Mouse (Mus musculus) gastrocnemius, postnatal 14 days (tissue): ENCODE data around the gene Gnao1. TPM values are rescaled to one million over a fixed set of nuclear protein-coding genes. Genes with fewer than 3 reads are reported as not detected.
A peak's percentile ranks its signal among the peaks of the same experiment; 100 is the strongest.

Source experiments
- DNase-seq: peaks from one replicate; pipeline ENCODE4 v3.0.0; 2021; ENCODE audit warnings: mixed read lengths
- intact Hi-C: fragments of 180-260 bp; cut with DNase I; formaldehyde crosslinking; loops from one replicate; pipeline ENCODE4 v1.15.1; 2025; ENCODE audit warnings: low total_unique reads
- long read RNA-seq, 2 experiments: library from polyadenylated mRNA; stranded (forward); transcript quantifications; one replicate each; pipeline ENCODE4 v2.0.0; 2021
- total RNA-seq, 2 experiments: library from RNA; stranded (reverse); gene quantifications; 2 replicates each; pipeline ENCODE4 v1.2.3; 2021

Gnao1 gene
- total RNA-seq: 10 to 100 TPM; 11.1 to 11.6 TPM
- long read RNA-seq, experiment 1, partial matches to known transcripts: 0 of 6 reads
- long read RNA-seq, experiment 1, other reads (novel, unspliced or antisense): 1 of 6 reads
- long read RNA-seq, experiment 2, full-length matches to known transcripts: 6 of 6 reads
- long read RNA-seq, experiment 2, partial matches to known transcripts: 0 of 6 reads
- long read RNA-seq, experiment 2, other reads (novel, unspliced or antisense): 0 of 6 reads

DNA sequence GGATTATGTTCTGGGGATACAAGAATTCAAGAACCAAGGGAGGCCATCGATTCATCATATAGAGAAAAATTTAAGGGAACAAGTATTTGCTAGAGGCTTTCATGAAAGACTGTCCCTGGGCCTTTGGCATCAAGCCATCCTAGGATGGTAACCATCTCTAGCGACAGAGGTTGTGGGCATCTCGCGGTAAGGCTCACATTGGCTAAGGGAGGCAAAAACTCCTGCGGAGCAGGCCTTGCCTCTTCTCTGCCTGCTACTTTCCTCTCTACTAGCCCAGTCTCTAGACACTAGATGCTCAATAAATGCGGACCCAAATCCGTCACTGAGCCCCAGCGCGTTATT, at the start of gene Gnao1:
Gene Gnao1, plus strand, starts transcription at position 281 of the 342 bp plus-strand sequence.
- no peak for DNase-seq
- intact Hi-C loops: loop anchor here (10.0 kb wide), 1 partner anchor 115 kb away; no protein-coding TSS in a partner anchor

DNA sequence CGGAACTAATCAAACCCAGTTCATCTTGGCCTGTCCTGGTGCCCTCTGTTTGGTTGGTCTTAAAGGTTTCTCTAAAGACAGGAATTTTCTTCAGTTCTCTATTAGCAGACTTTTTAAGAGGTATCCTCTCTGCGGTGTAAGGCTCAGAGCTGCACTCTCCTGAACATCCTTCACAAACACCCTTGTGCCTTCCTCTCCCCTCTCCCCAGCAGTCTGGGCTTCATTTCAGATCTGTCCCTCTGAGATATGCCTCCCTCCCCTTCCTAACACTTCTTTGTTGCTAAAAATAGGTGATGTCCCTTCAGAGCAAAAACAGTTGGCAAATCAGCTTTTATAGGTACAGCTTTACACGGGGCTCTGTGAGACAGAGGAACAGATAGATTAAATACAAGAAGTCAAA, 32.2 kb upstream of the Gnao1 start:
- DNase-seq: no peak
- intact Hi-C loops: no loop called here

DNA sequence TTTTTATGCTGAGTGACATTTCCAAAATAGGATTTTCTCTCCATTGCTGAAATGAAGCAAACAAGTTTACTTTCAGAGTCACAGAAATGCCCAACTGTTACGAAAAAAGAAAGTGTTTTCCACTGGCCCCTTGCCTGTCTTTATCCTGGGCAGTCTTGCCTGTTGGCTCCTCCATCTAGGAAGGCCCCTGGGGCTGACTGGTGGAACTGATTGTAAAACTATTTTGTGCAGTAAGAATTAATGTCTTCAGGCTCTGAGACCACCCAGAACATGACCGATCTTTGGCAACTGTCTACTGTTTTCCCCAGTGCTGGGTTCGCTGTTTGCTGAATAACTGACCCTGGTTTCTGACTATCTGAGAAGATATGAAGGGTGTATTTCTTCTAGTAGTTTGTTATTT, 540 bp upstream of the Gnao1 start:
- DNase-seq: no peak
- intact Hi-C loops: no loop called here

DNA sequence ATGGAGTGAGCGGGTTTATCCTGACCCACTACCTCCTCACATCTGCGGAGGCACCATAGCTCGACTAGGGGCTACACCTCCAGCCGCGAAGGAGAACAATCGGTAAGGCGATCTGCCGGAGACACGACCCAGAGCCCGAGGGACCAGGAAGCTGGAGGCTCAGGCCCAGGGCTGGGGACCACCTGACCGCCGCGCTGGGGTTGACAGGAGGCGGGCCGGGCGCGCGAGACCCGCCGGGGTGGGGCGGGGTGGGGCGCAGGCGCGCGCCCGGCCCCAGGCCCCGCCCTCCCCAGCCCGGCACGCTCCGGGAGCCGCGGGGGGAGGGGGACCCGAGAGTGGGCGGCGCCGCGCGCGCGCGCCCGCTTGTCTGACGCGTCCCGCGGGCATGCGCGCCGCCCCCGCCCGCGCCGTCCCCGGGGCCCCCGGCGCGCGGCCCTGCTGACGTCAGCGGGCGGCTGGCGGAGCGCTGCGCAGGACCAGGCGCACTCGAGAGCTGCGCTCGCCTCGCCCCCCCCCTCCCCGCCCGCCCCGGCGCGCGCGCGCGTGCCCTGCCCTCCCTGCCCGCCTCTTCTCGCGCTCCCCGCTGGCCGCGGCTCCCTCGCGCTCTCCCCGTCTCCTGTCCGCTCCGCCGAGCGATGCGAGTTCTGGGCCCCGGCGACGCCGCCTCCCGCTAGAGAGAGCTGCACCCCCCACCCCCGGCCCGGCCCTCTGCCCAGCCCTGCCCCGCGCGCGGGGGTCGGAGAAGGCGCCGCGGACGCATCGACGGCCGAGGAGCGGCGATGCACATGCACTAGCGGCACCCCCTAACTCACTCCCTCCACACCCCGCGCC, 477 bp downstream of the Gnao1 start:
- DNase-seq: peak; percentile 85
- intact Hi-C loops: loop anchor here (10.0 kb wide), 1 partner anchor 115 kb away; no protein-coding TSS in a partner anchor

DNA sequence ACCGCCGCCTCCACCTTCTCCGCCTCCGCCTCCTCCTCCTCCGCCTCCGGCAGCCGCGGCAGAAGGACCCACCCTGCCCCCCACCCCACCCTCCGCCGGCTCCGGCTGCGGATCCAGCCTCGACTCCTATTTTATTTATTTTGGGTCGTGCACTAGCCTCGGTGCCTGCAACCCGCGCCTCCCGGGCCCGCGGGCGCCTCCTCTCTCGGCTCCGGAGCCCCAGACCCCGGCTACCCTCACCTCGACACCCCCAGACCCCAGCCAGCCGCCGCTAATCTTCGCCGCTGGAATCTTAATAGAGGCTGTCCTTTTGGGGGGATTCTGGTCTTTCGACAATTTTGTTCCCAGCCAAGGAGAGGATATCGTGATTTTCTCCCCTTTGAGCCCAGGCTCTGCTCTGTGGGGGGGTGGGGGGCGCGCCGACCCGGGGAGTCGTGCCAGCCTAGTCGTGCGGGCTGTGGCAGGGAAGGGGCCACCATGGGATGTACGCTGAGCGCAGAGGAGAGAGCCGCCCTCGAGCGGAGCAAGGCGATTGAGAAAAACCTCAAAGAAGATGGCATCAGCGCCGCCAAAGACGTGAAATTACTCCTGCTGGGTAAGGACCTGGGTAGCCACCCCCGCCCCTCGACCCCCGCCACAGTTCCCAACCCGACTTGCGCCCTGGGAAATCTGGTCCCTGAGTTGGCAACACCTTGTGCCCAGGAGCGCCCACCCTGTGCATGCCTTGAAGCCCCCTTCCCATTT, 1.3 kb downstream of the Gnao1 start:
- intact Hi-C loops: loop anchor here (10.0 kb wide), 1 partner anchor 114 kb away; no protein-coding TSS in a partner anchor
- DNase-seq: no peak

DNA sequence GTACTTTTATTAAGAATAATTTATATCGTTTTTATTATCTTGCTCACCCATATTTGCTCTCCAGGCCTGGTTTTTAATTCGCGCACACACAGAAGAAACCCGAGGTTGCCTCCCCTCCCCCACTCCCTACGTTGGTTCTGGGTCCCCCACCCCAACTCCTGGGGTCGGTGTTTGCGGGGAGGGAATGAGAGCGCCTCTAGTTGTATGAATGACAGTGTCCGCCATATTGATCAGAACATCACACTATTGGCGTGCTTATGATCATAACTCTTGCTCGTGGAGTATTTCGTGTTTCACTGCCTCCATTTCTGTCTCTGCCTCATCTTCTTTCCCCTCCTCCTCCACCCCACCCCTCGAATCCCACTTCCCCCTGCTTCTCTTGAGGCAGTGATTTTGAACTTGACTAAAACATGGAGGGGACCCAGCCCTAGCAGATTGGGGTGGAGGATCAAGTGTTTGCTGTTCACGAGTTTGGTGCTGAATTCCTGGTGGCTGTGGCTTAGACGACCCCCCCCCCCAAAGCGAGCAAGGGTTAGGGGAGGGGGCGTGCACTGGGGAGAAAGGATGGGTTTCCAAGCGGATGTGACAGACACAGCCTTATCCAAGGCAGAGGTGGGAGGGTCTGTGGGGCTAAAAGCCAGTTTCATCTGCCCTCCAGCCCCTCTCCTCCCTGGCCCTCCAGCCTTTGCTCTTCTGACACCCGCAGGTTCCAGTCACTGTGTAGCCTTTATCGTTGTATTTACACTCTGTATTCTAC, 2.1 kb downstream of the Gnao1 start:
- intact Hi-C loops: loop anchor here (10.0 kb wide), 1 partner anchor 113 kb away; no protein-coding TSS in a partner anchor
- no peak for DNase-seq

DNA sequence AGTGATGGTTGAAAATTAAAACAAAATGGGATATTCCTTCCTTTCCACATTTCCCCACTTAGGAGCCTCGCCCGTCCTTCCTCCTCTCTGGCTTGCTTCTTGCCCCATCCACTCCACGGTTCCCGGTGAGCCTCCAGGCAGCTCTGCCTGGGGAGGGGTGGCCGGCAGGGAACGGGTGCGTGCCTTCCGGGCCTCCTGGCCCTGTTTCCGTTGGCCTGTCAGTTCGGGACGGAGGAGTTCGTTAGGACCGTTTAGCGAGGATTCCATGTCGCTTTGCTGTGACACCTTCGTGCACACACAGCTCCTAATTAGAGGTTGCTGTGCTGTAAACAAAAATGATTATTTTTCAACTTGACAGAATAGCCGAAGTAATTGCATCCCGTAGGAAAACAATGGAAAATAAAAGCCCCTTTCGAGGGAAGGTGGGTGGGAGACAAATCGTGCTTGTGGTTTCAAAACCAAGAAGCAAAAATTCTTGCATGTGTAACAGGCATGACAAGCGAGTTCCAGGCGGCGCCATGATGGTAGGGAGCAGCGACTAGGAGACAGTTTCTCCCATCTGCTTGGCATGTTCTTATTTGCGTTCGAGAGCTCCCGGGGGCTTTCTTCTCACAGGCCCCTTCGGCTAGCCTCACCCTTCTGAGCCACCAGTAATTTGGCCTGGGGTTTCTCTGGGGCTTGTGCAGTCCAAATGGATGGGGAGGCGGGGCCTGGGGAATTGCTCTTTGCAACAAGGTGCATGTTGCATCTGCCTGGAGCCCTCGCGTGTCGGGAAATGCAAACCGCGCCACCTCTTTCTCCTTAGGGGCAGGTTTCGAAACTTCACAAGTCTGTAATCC, 3.0 kb downstream of the Gnao1 start:
- DNase-seq: no peak
- intact Hi-C loops: loop anchor here (10.0 kb wide), 1 partner anchor 112 kb away; no protein-coding TSS in a partner anchor

DNA sequence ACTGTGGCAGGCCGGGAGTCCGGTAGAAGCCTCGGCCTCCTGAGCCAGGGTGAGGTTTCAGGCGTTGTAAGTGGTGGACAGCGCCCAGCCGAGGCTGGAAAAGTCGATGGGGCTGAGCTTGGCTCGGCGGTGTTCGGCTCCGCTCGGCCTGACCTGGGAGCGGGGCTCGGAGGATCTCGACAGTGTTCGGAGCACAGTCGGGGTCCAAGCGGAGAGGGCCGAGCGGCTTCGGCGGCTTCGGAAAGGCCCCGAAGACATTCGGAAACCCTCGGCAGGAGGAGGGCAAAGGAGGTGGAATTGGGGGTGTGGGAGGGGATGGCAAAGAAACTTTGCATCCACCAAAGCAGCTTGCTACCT, 3.6 kb downstream of the Gnao1 start:
- intact Hi-C loops: loop anchor here (10.0 kb wide), 1 partner anchor 111 kb away; no protein-coding TSS in a partner anchor
- DNase-seq: peak; percentile 93

DNA sequence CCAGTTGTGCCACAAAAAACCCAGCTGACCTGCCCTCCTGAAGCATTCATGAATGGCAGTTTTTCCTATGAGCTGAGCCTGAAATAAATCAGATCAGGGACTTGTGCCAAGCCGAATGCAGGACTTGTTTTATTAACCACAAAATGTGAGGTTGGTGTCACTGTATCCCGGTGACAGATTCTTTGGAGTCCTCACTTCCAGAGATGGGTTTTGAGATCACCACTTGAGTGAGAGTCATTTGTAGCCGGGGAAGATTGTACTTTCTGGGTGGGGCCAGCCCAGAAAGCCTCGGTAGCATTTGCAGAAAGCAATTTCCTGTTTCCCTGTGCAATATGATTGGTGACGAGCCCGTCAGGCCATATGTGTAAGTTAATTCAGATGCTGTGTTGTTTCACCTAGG, 4.5 kb downstream of the Gnao1 start:
- DNase-seq: no peak

DNA sequence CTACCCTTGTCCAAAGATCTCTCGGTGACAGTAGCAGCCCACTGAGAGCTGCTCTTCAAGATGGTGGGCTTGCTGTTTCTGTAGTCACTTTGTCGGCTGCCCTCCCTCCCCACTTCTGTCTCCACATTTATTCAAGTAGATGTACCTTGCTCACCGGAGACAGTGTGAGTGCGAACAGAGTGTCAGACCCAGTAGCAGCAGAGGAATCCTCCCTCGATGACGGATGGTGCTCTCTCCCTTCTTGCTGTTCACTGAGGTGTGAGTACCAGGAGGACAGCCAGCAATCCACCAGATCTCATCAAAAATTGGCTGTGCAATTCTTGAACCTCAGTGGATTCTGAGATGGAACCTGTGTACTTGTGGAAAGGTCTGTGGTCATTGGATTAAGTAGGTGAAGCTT, 6.5 kb downstream of the Gnao1 start:
- no peak for DNase-seq
- intact Hi-C loops: loop anchor here (10.0 kb wide), 1 partner anchor 109 kb away; no protein-coding TSS in a partner anchor

More for the DNA sequence above, 4.5 kb downstream of the Gnao1 start:
- intact Hi-C loops: loop anchor here (10.0 kb wide), 1 partner anchor 111 kb away; no protein-coding TSS in a partner anchor

DNA sequence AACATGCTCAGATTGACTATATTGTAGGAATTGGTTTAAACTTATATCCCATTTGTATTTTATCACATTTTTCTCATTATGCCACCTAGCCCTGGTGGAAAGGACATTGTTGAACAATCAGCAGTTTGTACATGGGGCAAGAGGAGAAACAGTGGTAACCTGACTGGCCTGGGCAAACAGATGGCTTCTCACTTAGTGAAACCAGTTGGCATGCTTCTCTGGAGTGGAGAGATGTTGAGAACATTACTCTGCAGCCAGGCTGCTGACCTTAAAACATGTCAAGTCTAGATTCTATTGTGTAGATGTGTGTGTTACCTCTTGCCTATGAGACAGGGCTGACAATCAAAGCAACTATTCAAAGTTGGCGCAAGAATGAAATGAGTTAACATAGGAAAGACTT, 7.6 kb downstream of the Gnao1 start:
- intact Hi-C loops: loop anchor here (10.0 kb wide), 1 partner anchor 107 kb away; no protein-coding TSS in a partner anchor
- no peak for DNase-seq

DNA sequence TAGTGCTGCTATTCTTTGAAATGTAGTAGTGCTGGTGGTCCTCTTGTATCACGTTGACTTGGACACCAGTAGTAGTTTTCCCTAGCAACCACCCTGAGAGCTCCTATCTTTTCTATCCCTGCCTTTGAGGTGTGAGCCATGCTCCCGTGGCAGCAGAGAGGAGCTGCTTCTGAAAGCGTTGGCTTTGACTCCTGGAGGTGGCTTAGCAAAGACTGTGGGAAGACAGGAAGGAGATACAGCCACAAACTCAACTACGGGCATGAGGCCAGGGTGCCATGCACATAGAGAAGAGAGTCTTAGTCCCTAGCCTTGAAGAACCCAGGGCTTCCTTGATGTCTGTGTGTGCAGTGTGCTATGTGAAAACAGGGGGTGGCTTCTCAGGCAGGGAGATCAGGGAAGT, 10.2 kb downstream of the Gnao1 start:
- DNase-seq: no peak
- intact Hi-C loops: loop anchor here (10.0 kb wide), 1 partner anchor 105 kb away; no protein-coding TSS in a partner anchor

DNA sequence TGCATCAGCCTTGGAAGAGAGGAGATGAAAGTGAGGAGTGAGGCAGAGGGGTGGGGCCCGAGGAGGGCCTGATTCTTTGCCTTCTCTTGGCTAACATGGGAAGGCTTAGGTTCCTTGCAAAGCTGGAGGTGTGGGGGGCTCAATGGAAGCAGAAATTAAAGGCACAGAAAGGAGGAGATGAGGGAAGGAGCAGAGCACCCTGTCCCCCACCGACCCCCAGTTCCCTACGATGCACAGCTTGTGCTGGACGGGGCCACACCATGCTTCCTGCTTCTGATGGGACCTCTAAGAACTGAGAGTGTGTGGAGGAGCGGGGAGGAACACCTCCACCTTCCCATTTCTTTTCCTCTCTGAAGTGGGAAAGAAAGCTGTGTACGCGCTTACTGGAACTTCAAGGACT, 11.6 kb downstream of the Gnao1 start:
- intact Hi-C loops: no loop called here
- DNase-seq: no peak

DNA sequence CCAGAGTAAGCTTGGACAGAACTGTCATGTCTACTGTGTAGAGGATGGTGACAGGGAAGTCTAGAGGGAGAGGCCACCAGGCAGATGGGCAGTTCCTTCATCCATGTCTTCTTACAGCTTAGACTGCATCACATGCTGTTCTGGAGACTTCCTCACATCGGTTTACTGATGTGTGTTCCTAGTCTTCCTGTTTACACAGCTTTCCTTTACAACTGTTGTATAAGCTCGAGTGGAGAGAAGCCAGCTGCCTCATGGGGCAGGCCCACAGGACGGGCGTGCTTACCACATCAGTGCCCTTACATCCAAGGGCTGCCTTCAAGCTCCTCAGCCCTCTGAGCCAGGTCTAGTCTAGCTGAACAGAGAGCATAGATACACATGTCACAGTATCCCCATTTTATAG, 15.6 kb downstream of the Gnao1 start:
- no peak for DNase-seq
- intact Hi-C loops: no loop called here

DNA sequence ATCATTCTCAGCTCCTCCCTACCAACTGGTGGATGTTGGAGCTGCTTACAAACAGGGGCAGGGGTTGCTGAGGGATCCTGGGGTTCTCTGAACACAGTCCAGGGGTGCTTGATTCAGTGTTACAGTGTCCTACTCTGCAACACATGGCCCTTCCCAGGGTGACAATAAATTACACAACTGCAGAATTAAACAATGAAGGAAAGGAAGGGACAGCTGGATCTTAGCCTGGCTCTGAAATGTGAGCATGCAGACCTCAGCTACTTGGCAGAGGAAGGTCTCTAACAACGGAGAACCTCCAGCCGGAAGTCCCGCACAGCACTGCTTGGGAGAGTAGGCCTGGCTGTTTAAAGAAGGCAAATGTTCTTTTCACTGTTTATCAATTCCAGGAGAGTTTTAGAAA, 20.9 kb downstream of the Gnao1 start:
- DNase-seq: no peak
- intact Hi-C loops: no loop called here

DNA sequence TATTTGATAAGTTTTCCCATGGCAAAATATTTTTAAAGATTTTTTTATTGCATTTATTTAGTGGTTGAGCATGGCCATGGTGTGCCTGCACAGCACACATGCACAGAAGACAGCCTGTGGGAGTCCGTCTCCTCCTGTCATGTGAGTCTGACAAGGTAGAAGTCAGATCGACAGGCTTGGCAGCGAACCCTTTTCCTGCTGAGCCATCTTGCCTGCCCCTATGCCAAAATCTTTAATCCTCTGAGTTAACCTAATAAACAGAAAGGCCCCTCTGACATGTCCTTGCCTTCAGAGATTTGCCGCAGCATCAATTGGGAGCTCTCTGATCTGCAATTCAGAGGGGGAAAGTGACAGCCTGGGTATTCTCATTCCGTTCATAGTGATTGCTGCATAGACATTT, 26.0 kb downstream of the Gnao1 start:
- DNase-seq: no peak
- intact Hi-C loops: no loop called here

DNA sequence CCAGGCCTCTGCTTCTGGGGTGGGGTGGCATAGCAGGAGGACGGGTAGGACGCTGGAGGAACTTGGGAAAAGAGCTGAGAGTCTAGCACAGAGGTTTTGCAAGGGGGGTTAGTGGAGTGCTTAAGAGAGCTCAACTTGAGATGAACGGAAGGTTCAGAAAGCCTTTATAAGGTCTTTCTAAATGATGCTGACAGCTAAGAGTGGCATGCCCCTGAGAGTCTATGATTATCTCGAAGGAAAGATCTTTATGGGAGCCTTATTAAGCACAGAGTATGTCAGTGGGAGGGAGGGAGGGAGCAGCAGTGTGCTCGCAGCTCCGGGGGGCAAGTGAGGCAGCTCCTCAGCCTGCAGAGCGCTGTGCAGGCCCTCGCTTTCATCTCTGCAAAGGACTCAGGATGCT, 29.3 kb downstream of the Gnao1 start:
- DNase-seq: no peak
- intact Hi-C loops: no loop called here

DNA sequence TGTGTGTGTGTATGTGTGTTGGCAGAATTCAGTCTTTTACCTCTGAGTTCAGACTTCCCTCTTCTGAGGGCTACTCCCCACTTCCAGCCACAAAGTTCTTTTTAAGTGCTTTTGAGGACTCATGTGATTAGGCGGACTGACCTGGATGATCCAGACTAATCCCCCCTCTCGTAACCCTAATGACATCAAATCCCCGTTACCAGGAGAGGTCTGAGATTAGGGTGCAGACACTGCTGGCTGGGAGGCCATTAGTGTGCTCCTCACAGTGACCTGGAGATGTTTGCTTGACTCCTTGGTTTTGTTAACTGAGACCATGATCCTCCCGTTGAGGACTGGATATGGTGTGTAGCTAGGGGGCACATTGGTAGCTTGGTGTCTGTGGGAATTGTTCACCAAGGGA, 30.7 kb downstream of the Gnao1 start:
- DNase-seq: no peak
- intact Hi-C loops: no loop called here
